Mouse (Mus musculus) C2C12 (cell line): Measurements from ENCODE around the gene Tnnc2.

Experiments used
- CEBPB ChIP-seq: IDR thresholded peaks from one replicate; pipeline ENCODE4 v1.6.1; 2011; ENCODE audit warnings: low read depth, mild to moderate bottlenecking, control low read depth, moderate library complexity
- CTCF ChIP-seq: IDR thresholded peaks from one replicate; pipeline ENCODE4 v1.5.1; 2011; ENCODE audit not compliant: control insufficient read depth, insufficient read depth, insufficient read length
- MAX ChIP-seq: IDR thresholded peaks from one replicate; pipeline ENCODE4 v1.6.1; 2011; ENCODE audit warnings: mild to moderate bottlenecking, control low read depth
- MYOD1 ChIP-seq: IDR thresholded peaks from one replicate; pipeline ENCODE4 v1.6.1; 2011; ENCODE audit warnings: low read depth; ENCODE audit not compliant: control insufficient read depth, insufficient read length
- USF1 ChIP-seq: IDR thresholded peaks from one replicate; pipeline ENCODE4 v1.6.1; 2011; ENCODE audit warnings: low read depth, mild to moderate bottlenecking, control low read depth, moderate library complexity

GRCm38 (mm10) chr2:164737377-164738090 is 42.2 kb downstream of the Tnnc2 start:
- TF ChIP-seq CTCF, result no peak
- no peak for TF ChIP-seq MYOD1
- TF ChIP-seq MAX, result no peak
- TF ChIP-seq USF1, result no peak
- no peak for TF ChIP-seq CEBPB
